Mouse (Mus musculus): Measurements from ENCODE around the gene Plac8.

Plac8 gene

DNA sequence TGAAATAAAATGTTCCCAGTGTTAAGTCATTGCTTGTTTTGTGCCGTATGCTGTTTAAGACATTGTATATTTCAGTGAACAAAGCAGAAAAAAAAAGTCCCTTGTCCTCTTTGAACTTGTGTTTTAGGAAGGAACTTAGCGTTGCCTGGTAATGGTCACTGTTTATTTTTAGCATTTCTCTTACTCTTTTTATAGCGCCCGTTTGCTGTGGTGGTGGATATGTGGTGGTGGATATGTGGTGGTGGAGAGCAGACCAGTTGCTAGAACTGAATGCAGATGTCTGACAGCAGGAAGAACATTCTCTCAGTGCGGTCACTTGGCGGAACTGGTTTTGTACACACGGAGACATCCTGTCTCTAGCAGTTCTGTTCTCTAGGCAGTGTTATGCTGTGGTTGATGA, 45.9 kb downstream of the Plac8 start:
- DNase-seq, result no peak

DNA sequence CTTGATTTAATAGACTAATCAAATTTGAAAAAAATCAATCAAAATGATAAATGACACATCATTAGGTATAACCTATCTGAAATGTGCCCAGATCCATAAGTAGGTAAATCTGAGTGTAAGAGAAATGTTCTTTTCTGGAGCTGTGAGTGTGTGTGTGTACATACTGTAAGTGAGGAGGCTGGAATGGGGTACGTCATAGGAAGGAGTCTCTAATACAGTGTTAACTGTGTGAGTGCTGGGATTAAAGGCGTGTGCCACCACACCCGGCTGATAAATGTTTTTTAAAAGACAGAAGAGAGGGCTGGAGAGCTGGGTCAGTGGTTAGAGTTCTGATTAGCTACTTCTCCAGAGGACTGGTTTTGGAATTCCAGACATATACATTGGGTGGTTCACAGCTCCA, 46.4 kb downstream of the Plac8 start:
- DNase-seq, result no peak

DNA sequence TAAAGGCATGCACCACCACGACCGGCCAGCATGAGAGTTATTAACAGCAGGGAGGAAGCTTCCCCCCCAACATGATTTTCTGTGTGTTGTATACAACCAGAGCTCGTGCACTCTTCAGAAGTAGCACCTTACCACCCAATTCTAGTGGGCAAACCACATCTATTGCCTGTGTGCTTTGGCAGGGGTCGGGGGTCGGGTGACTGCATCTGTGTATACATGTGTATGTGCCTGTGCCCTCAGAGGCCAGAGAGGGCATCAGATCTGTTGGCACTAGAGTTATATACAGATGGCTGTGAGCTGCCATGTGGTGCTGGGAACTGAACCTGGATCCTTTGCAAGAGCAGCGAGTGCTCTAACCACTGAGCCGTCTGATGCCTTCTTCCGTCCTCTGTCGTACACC, 47.1 kb downstream of the Plac8 start:
- no peak for DNase-seq

DNA sequence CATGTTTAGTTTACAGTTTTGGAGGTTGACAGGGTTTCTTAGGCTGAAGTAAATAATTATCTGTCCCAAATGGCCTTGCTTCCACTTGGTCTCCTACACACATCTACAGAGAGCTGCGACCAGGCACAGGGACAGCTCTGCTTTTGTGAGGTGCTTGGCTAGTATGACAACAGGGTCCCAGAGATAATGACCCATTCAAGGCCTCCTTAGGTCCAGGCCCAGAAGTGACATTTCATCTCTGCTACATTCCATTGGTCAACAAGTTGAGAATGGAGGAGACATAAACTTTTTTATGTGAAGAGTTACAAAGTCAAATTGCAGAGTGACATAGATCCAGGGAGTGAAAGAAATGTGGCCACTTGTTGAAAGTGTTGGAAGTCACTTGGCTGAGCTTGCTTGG, 48.7 kb downstream of the Plac8 start:
- DNase-seq, result no peak

DNA sequence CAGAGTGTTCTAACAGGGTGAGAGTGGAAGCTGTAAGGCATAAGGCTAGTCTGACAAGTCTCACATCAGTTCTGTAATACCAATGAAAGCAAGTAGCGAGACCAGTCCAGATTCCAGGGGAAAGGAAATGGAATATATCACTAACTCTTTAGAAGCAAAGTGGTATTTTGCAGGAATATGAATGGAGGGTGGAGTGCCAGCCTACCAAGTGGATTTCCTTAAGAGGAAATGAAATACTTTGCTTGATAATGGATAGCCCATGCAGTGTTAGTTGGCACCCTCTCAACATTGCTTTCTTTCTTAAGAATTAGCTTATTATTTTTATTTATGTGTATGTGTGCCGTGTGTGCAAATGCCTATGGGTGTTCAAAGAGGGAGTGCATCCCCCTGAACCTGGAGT, 51.8 kb downstream of the Plac8 start:
- DNase-seq, result no peak

DNA sequence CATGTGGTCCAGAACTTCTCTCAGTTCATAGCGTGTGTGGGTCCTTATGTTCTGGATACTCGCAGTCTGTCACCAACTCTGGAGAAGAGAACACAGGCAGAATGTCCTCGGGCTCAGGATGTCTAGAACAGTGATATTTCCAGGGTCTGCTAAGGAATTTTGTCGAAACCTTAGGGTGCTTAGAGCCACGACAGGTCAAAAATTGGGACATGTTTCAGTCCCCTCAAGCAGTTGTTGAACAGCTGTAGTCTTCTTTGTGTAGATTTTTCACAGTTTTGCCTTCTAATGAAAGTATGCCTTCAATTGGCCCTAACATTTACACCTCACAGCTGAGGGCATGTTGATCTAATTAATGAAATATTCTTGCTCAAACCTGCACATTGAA, 53.0 kb downstream of the Plac8 start:
- no peak for DNase-seq

DNA sequence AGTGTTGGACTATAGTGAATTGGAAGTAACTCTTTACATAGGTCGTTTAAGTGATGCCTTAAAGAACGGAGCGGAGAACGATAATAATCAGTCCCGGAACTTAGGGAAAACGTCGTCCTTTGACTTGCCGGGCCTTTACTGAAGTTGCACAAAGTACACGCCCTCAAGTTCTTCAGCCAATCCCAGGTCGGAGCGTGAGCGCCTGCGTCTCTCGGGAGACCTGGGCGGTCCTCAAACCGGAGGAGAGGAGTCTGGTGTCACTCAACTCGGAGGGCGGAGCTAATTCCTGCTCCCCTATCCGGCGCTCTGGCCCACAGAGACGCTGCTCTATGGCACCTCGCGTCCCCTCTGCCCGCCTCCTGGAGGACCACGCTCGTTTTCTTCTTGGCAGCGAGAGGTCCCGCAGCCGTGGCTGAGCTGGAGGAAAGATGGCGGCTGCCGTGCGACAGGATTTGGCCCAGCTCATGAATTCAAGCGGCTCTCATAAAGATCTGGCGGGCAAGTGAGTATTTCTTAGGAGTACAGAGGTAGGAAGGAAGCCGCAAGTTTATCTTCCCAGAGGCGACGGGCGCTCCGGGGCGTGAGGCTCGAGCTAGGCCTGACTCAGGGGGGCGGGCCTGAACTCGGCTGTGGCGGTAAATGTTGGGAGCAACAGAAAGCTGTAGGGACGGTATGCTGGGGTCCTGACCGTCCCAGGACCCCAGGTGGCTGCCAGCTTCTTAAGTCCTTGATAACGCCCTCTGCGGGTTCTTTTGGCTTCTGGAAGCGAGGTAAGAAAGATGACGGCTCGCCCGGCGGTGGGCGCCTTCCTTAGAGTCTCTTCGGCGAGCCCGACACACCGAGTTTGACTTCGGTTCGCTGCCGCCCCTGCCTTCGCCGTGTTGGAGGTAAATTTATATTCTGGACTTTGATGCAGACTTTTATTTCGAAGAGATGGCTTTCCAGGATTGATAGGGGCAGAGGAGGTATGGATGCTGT, 53.7 kb downstream of the Plac8 start, which contains the start of gene Cops4:
Gene Cops4 (plus strand): TSS at position 261 of the 978 bp plus-strand sequence.
- DNase-seq, result peak; percentile 96 to 97

DNA sequence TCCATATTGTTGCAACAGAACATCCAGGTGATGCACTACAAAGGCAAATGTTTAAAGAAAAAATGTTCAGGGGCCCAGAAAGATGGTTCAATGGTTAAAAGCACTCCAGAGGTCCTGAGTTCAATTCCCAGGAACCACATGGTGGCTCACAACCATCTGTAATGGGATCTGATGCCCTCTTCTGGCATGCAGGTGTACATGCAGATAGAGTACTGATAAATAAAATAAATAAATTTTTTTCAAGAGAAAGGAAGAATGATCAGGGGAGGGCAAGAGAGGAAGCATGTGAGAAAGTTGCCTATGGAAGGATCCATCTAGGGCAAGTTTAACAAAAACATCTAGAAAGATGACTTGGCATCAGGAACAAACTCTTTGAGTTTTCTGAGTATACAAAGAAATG, 59.5 kb downstream of the Plac8 start:
- no peak for DNase-seq

DNA sequence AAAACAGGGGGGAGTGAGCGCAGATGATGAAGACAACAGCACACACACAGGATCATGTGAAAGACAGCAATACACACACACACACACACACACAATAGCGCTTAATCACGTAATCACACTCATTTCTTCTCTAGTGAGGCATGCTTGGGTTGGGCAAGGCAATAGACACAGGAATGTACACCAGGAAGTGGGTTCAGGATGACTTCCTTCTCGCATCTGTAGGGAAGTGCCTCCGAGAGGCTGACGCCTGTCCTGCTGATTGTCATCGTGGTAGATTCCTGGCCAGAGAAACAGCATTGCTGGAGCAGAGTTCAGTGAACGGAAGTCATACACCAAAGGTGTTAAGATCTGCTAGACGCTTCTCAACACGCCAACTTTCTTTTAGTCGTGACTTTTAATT, 62.8 kb downstream of the Plac8 start:
- DNase-seq, result no peak

Measured in cerebellum, postnatal 14 days (tissue).